Mouse (Mus musculus) bone marrow, adult 2 months (tissue): ENCODE measurements around the gene Tob2. TPM values are rescaled to one million over a fixed set of nuclear protein-coding genes. Genes with fewer than 3 reads are reported as not detected.

Experiments
- H3K27ac ChIP-seq: fragments of 200-500 bp; 2 replicates; pipeline ENCODE4 v1.5.1; 2012; ENCODE audit warnings: low read depth, mild to moderate bottlenecking, control low read depth, inconsistent platforms, low read length; ENCODE audit not compliant: control insufficient read depth, poor library complexity, insufficient read depth
- H3K4me1 ChIP-seq: fragments of 200-500 bp; 2 replicates; pipeline ENCODE4 v1.6.1; 2011; ENCODE audit warnings: low read length; ENCODE audit not compliant: control insufficient read depth, insufficient read depth
- H3K4me3 ChIP-seq: fragments of 200-500 bp; replicated peaks from 2 replicates; pipeline ENCODE3; 2011; ENCODE audit warnings: mild to moderate bottlenecking, low read depth, low read length, control low read depth; ENCODE audit not compliant: control insufficient read depth
- CTCF ChIP-seq: fragments of 200-500 bp; IDR thresholded peaks from 2 replicates; pipeline ENCODE4 v1.5.1; 2011; ENCODE audit warnings: low read length, control low read depth; ENCODE audit not compliant: control insufficient read depth, insufficient read depth
- POLR2A ChIP-seq: fragments of 200-500 bp; IDR thresholded peaks from 2 replicates; pipeline ENCODE4 v1.6.1; 2011; ENCODE audit warnings: low read depth, mild to moderate bottlenecking, control low read depth, low read length, borderline replicate concordance; ENCODE audit not compliant: control insufficient read depth
- WGBS: fragments of 180-500 bp; shearing (Covaris S2); methylation state at CpG from one replicate; pipeline ENCODE4 v1.1.7; 2018; 5-methylcytosine and 5-hydroxymethylcytosine counted together
- polyA plus RNA-seq: library from polyadenylated mRNA; stranded (reverse); fragments of >200 nt; gene quantifications from 2 replicates; pipeline ENCODE4 v1.2.4, GENCODE M21; 2011; ENCODE audit warnings: low replicate concordance; ENCODE audit not compliant: missing spikeins, insufficient read depth, insufficient read length

The Tob2 gene
- polyA plus RNA-seq, 1 experiment, result 9.2 TPM

DNA sequence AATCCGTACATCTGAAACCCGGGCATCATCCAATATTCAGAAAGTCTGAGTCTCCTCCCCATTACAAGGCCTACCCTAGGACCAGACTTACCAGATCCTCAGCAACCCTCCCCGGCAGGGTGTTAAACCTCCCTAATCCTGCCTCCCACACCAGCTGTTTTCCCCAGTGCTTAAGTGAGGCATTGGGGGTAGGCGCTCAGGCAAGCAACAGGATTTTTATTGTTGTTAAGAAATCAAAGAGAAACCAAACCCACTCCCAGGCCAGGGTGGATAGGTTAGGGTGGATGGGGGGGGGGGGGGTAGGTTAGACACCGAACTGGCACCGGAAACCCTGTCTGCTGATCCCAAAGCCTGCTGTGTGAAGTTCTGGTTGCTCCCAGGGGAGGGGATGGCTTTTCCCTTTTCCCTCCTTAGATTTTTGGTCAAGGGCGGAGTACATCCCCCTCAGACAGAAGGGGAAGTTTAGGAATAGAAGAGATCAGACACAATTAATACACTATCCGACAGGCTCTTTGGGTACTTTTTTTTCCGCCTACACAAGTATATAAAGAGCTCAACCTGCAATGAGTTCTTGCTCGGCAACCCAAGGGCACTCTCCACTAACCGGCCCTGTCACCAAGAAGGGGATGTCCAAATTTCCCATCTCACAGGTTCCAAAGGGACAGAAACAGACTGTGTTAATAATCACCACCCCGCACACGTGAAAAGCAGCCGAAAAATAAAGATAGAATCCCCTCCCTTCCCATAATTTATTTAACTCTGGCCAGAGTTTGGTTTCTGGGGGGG lies 1.5 kb downstream of the Tob2 start:
- TF ChIP-seq CTCF (no peak), POLR2A (no peak)
- Histone ChIP-seq H3K27ac (peak overlapping the region; percentile 89; the same call in 1 of the 2 replicates), H3K4me3 (peak overlapping the region; percentile 93), H3K4me1 (peaks cover 2% of the 10 kb centered on the region; the same call in 1 of the 2 replicates)
- under 1% methylated on average over 14 of the region's 14 CpGs for WGBS

GRCm38 (mm10) chr15:81856030-81856790 lies 2.4 kb downstream of the Tob2 start:
- no peak for TF ChIP-seq POLR2A
- no peak for TF ChIP-seq CTCF
- WGBS, result under 1% methylated on average over 28 of the region's 28 CpGs
- Histone ChIP-seq H3K4me3 (peak overlapping the region; percentile 93), H3K27ac (no peak overlapping the region), H3K4me1 (peaks cover 2% of the 10 kb centered on the region; the same call in 1 of the 2 replicates)

- Histone ChIP-seq H3K4me3 (no peak overlapping the region), H3K4me1 (peaks cover 2% of the 10 kb centered on the region; the same call in 1 of the 2 replicates), H3K27ac (no peak overlapping the region)
- TF ChIP-seq POLR2A (no peak), CTCF (no peak)
- 64% methylated on average over 7 of the region's 7 CpGs for WGBS
Measured at GRCm38 (mm10) chr15:81853081-81853480, 5.5 kb downstream of the Tob2 start.

- WGBS, result 65% methylated on average over 9 of the region's 9 CpGs
- H3K4me1 ChIP-seq, result peaks cover 2% of the 10 kb centered on the region; the same call in 1 of the 2 replicates
- H3K27ac ChIP-seq, result no peak overlapping the region
- H3K4me3 ChIP-seq, result no peak overlapping the region
- TF ChIP-seq CTCF (no peak), POLR2A (no peak)
Measured at GRCm38 (mm10) chr15:81852411-81853000, 6.1 kb downstream of the Tob2 start.

DNA sequence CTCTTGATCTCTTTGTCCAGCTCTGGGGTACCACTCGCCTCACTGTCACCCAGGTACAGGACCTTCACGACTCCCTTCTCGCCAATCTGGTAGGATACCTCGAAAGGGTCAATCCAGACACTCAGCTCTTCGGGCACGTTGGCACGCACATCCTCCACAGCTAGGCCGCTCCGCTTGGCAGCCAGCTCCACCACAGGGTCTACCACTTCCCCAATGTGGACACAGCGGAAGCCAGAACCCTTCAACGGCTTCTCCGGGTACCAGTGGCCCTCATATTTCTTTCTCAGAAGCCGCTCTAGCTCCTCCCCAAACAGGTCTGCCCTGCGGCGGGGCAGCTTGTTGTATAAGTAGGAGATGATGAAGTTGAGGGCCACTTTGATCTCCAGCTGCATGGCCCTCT lies 7.2 kb downstream of the Tob2 start:
- Histone ChIP-seq H3K27ac (no peak overlapping the region), H3K4me3 (no peak overlapping the region), H3K4me1 (0 out of 2 replicates have a peak, but pooled peaks cover 2% of the 10 kb centered on the region)
- no peak for TF ChIP-seq POLR2A
- no peak for TF ChIP-seq CTCF
- WGBS, result 31% methylated on average over 15 of the region's 15 CpGs

DNA sequence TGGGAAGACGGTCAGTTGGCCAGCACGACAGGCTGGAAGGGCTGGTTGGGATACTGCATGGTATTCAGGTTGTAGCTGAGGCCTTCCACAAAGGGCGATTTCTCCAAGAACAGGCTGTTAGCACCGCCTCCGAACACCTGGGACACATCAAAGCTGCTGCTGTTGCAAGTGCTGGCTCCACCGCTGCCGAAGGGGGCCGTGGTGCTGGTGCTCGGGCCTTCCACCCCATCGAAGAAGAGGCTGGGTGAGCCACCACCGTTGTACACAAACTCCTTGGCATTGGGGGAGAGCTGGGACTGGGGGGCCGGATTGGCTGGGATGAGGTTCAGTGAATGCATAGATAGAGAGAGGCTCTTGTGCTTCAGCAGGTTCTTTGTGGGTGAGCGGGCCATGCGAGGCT lies 7.9 kb downstream of the Tob2 start:
- Histone ChIP-seq H3K27ac (no peak overlapping the region), H3K4me3 (no peak overlapping the region), H3K4me1 (0 out of 2 replicates have a peak, but pooled peaks cover 2% of the 10 kb centered on the region)
- 77% methylated on average over 14 of the region's 14 CpGs for WGBS
- no peak for TF ChIP-seq CTCF
- TF ChIP-seq POLR2A, result no peak

DNA sequence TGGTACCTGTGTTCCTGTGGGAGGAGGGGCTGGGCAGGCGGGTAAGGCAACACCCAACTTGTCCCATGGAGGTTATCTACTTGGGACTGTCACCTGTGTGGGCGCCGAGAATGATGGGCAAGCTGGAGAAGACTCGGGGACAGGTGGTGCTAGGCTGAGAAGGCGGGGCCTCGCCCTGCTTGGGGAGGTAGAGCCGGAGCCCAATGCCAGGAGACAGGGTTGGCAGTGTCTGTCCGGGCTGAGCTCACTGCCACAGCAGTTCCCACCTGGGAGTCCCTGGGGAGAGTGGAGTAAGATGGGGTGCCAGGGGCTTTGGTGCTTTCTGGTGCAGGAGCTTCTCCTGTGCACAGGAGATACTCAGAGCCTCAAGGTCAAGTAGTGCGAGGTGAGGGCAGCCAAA lies 9.5 kb downstream of the Tob2 start:
- H3K4me1 ChIP-seq, result no peaks in the 10 kb centered on the region
- 85% methylated on average over 9 of the region's 9 CpGs for WGBS
- TF ChIP-seq CTCF (no peak), POLR2A (no peak)
- no peak overlapping the region for H3K27ac ChIP-seq
- H3K4me3 ChIP-seq, result no peak overlapping the region

- 19% methylated on average over 7 of the region's 7 CpGs for WGBS
- Histone ChIP-seq H3K27ac (no peak overlapping the region), H3K4me1 (no peaks in the 10 kb centered on the region), H3K4me3 (no peak overlapping the region)
- peak; percentile 72 for TF ChIP-seq CTCF
- no peak for TF ChIP-seq POLR2A
Measured at GRCm38 (mm10) chr15:81848301-81848700, 10.3 kb downstream of the Tob2 start.
